Comparison of ENCODE assay signal across 24 mouse cellular contexts in the genomic region with DNA sequence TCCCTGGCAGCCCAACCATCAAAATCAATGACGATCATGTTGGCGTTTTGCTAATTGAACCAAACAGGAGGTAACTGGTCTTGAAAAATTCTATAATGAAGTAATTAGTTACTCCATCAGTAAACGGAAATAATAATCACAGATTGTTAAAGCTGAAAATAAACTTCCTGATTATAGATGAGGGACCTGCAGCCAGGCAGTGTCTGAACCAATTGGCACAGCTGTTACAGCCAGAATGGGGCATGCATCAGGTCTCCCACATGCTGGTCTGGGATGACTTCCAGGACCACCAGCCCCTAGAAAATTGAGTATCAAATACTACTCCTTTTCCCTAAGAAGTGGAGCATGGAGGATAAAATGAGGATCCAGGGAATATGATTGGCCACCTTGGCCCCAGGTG.
DNase-seq lines count a peak whose midpoint lies in the region; ATAC-seq and TF ChIP-seq lines count a peak whose summit lies in the region.
"Had no signal": no experiment of that assay in that cellular context is flagged by ENCODE, and none has a peak within 500 bp of the region (broad histone marks: within the 10 kb centered on the region; RNA-seq: fewer than 3 reads in every experiment).

No protein-coding gene starts in this region.

- 50% methylated on average over 3 of the region's 3 CpGs for WGBS in forebrain, embryonic 14.5 days
- 85% methylated on average over 3 of the region's 3 CpGs for WGBS in forebrain, embryonic 11.5 days
- 78% methylated on average over 3 of the region's 3 CpGs for WGBS in midbrain, postnatal 0 days
- WGBS in midbrain, embryonic 11.5 days: 81% methylated on average over 3 of the region's 3 CpGs
- WGBS in neural tube, embryonic 15.5 days: 53% methylated on average over 3 of the region's 3 CpGs

- H3K4me1 ChIP-seq in forebrain, embryonic 14.5 days (ENCODE audit: control insufficient read depth, insufficient read depth, low read length): no peaks in the 10 kb centered on the region
- no peaks in the 10 kb centered on the region for H3K4me1 ChIP-seq in forebrain, embryonic 11.5 days (replicated peaks; ENCODE audit: control insufficient read depth, insufficient read depth, low read length)
- no peaks in the 10 kb centered on the region for H3K4me1 ChIP-seq in midbrain, postnatal 0 days (ENCODE audit: insufficient read depth, low read length)
- no peaks in the 10 kb centered on the region for H3K4me1 ChIP-seq in midbrain, embryonic 11.5 days (ENCODE audit: control insufficient read depth, insufficient read depth, low read length)
- no peaks in the 10 kb centered on the region for H3K4me1 ChIP-seq in neural tube, embryonic 15.5 days
- H3K4me1 ChIP-seq: forebrain, embryonic 13.5 days; heart, embryonic 10.5 days; heart, embryonic 13.5 days had no signal

- H3K4me3 ChIP-seq in forebrain, embryonic 14.5 days (ENCODE audit: low read depth, low read length): no peak overlapping the region
- H3K4me3 ChIP-seq in forebrain, embryonic 11.5 days (ENCODE audit: low read depth, low read length): no peak overlapping the region
- no peak overlapping the region for H3K4me3 ChIP-seq in midbrain, postnatal 0 days (ENCODE audit: low read depth, low read length)
- H3K4me3 ChIP-seq in midbrain, embryonic 11.5 days (ENCODE audit: low read depth, low read length): no peak overlapping the region
- H3K4me3 ChIP-seq in neural tube, embryonic 15.5 days (replicated peaks): no peak overlapping the region
- H3K4me3 ChIP-seq: forebrain, embryonic 13.5 days; heart, adult 2 months; heart, embryonic 10.5 days; heart, embryonic 13.5 days had no signal

- no peaks in the 10 kb centered on the region for H3K36me3 ChIP-seq in forebrain, embryonic 14.5 days (ENCODE audit: control insufficient read depth, insufficient read depth, low read length)
- H3K36me3 ChIP-seq in forebrain, embryonic 11.5 days (ENCODE audit: control insufficient read depth, insufficient read depth, low read length): no peaks in the 10 kb centered on the region
- H3K36me3 ChIP-seq in midbrain, postnatal 0 days (ENCODE audit: insufficient read depth, low read length): no peaks in the 10 kb centered on the region
- no peaks in the 10 kb centered on the region for H3K36me3 ChIP-seq in midbrain, embryonic 11.5 days (ENCODE audit: control insufficient read depth, insufficient read depth, low read length)
- no peaks in the 10 kb centered on the region for H3K36me3 ChIP-seq in neural tube, embryonic 15.5 days
- H3K36me3 ChIP-seq: heart, embryonic 10.5 days; heart, embryonic 13.5 days had no signal

- no peak overlapping the region for H3K27ac ChIP-seq in forebrain, embryonic 14.5 days (ENCODE audit: low read depth, low read length)
- H3K27ac ChIP-seq in forebrain, embryonic 11.5 days (ENCODE audit: low read depth, low read length): no peak overlapping the region
- no peak overlapping the region for H3K27ac ChIP-seq in midbrain, postnatal 0 days (ENCODE audit: low read depth, low read length)
- no peak overlapping the region for H3K27ac ChIP-seq in midbrain, embryonic 11.5 days (ENCODE audit: low read depth, low read length)
- H3K27ac ChIP-seq in neural tube, embryonic 15.5 days (replicated peaks): no peak overlapping the region
- H3K27ac ChIP-seq: forebrain, embryonic 13.5 days; heart, adult 2 months; heart, embryonic 10.5 days; heart, embryonic 13.5 days; hindbrain, embryonic 14.5 days; hindbrain, postnatal 0 days had no signal

- no peak overlapping the region for H3K4me2 ChIP-seq in forebrain, embryonic 14.5 days (ENCODE audit: low read length)
- H3K4me2 ChIP-seq in forebrain, embryonic 11.5 days (ENCODE audit: low read depth, low read length, severe bottlenecking): no peak overlapping the region
- no peak overlapping the region for H3K4me2 ChIP-seq in midbrain, postnatal 0 days (ENCODE audit: low read depth, low read length, poor library complexity, severe bottlenecking)
- H3K4me2 ChIP-seq in midbrain, embryonic 11.5 days: no peak overlapping the region
- no peak overlapping the region for H3K4me2 ChIP-seq in neural tube, embryonic 15.5 days
- H3K4me2 ChIP-seq: forebrain, embryonic 13.5 days; heart, embryonic 13.5 days; hindbrain, embryonic 14.5 days had no signal

- peak; percentile 41 for DNase-seq in forebrain, embryonic 14.5 days (ENCODE audit: low spot score)
- DNase-seq in forebrain, embryonic 11.5 days (ENCODE audit: low spot score): no peak
- DNase-seq in layer of hippocampus, postnatal 10 days (ENCODE audit: low spot score in 2 of 2): peak; percentile 24 to 30
- no peak for DNase-seq in layer of hippocampus, adult 11-12 months (ENCODE audit: low spot score)
- DNase-seq in midbrain, postnatal 0 days (ENCODE audit: low spot score): peak; percentile 27
- no peak for DNase-seq in midbrain, embryonic 11.5 days (ENCODE audit: low spot score, missing footprints)
- DNase-seq in kidney, postnatal 10 days: no peak
- DNase-seq: adrenal gland, adult 2 months; adrenal gland, postnatal 14 days; cerebellum, adult 11-12 months; cerebellum, adult 9-10 months; gastrocnemius, postnatal 10 days; gastrocnemius, postnatal 36 days; heart, adult 2 months; heart, postnatal 14 days; heart, postnatal 4 days had no signal

- no peak overlapping the region for H3K9ac ChIP-seq in forebrain, embryonic 14.5 days (ENCODE audit: low read length)
- H3K9ac ChIP-seq in forebrain, embryonic 11.5 days (ENCODE audit: low read length): no peak overlapping the region
- H3K9ac ChIP-seq in midbrain, postnatal 0 days (replicated peaks; ENCODE audit: low read length, poor library complexity, severe bottlenecking): no peak overlapping the region
- H3K9ac ChIP-seq in midbrain, embryonic 11.5 days (ENCODE audit: low read length): no peak overlapping the region
- H3K9ac ChIP-seq in neural tube, embryonic 15.5 days (replicated peaks): no peak overlapping the region
- H3K9ac ChIP-seq: forebrain, embryonic 13.5 days; heart, embryonic 13.5 days; hindbrain, embryonic 14.5 days had no signal

- H3K9me3 ChIP-seq in forebrain, embryonic 14.5 days (replicated peaks; ENCODE audit: control insufficient read depth, low read length): no peaks in the 10 kb centered on the region
- no peaks in the 10 kb centered on the region for H3K9me3 ChIP-seq in forebrain, embryonic 11.5 days (ENCODE audit: control insufficient read depth, low read length)
- H3K9me3 ChIP-seq in midbrain, postnatal 0 days (ENCODE audit: low read length): no peaks in the 10 kb centered on the region
- H3K9me3 ChIP-seq in midbrain, embryonic 11.5 days (ENCODE audit: control insufficient read depth, low read length): no peaks in the 10 kb centered on the region
- H3K9me3 ChIP-seq in neural tube, embryonic 15.5 days (replicated peaks): no peaks in the 10 kb centered on the region
- H3K9me3 ChIP-seq: forebrain, embryonic 13.5 days; heart, embryonic 10.5 days; heart, embryonic 13.5 days had no signal

- no peaks in the 10 kb centered on the region for H3K27me3 ChIP-seq in forebrain, embryonic 14.5 days (replicated peaks; ENCODE audit: control insufficient read depth, insufficient read depth, low read length)
- H3K27me3 ChIP-seq in forebrain, embryonic 11.5 days (ENCODE audit: control insufficient read depth, insufficient read depth, low read length): no peaks in the 10 kb centered on the region
- no peaks in the 10 kb centered on the region for H3K27me3 ChIP-seq in midbrain, postnatal 0 days (ENCODE audit: insufficient read depth, low read length)
- H3K27me3 ChIP-seq in midbrain, embryonic 11.5 days (ENCODE audit: control insufficient read depth, insufficient read depth, low read length): no peaks in the 10 kb centered on the region
- no peaks in the 10 kb centered on the region for H3K27me3 ChIP-seq in neural tube, embryonic 15.5 days (replicated peaks)
- H3K27me3 ChIP-seq: forebrain, embryonic 13.5 days; heart, embryonic 13.5 days had no signal

- ATAC-seq in forebrain, embryonic 14.5 days: no peak
- ATAC-seq in forebrain, embryonic 11.5 days (replicated peaks; ENCODE audit: low FRiP score): no peak
- ATAC-seq in midbrain, postnatal 0 days (ENCODE audit: low FRiP score): no peak
- no peak for ATAC-seq in midbrain, embryonic 11.5 days (ENCODE audit: low FRiP score)
- peak; percentile 47; the same call in 1 of the 2 replicates for ATAC-seq in neural tube, embryonic 15.5 days (ENCODE audit: low FRiP score)
- ATAC-seq: CD4-positive, CD25-positive, alpha-beta regulatory T cell, adult 4 months; forebrain, embryonic 13.5 days; hindbrain, postnatal 0 days; inflammation-experienced regulatory T-cells, adult 6 months had no signal

- no peak for TF ChIP-seq CTCF in midbrain, postnatal 0 days (IDR thresholded peaks at IDR 0.05)

Comparison
In these comparisons a context has a peak if more than half of its experiments do, and no peak if none do; other contexts are left out.
1. DNase-seq: peak in forebrain, embryonic 14.5 days (single experiment), layer of hippocampus, postnatal 10 days (2 of 2) and midbrain, postnatal 0 days (single experiment); none in forebrain, embryonic 11.5 days (single experiment), layer of hippocampus, adult 11-12 months (single experiment), midbrain, embryonic 11.5 days (single experiment) and kidney, postnatal 10 days (single experiment).